Mouse (Mus musculus): ENCODE measurements around the gene Cd4. TPM values are rescaled to one million over a fixed set of nuclear protein-coding genes. Genes with fewer than 3 reads are reported as not detected.

The Cd4 gene
- polyA plus RNA-seq, 1 experiment = 3.5 TPM

DNA sequence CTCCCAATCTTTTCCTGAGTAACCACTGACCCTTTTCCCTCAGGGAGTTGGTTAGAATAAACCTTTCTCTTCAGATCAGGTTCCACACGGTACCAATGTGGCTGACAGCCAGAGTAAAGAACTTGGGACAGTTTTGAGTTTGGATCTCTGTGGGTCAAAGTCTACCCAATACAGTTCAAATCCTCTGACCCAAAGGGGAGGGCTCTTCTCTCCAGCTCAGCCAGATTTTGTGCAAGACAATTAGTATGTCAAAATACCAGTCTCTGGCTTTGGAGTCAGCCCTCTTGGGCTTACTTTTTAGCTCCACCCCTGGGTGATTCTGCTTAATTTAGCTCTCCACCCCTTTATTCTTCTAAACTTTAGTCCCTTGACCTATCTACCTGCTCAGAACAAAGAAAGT is 42.2 kb upstream of the Cd4 start:
- WGBS = 78% methylated on average over 1 of the region's 1 CpGs
- H3K27ac ChIP-seq (ENCODE audit: control insufficient read depth, insufficient read depth, low read depth, low read length, poor library complexity) = no peak overlapping the region
- no peak overlapping the region for H3K4me3 ChIP-seq (replicated peaks; ENCODE audit: control insufficient read depth, low read depth, low read length)
- H3K4me1 ChIP-seq (ENCODE audit: control insufficient read depth, insufficient read depth, low read length) = no peaks in the 10 kb centered on the region; the same call in 1 of the 2 replicates
- TF ChIP-seq CTCF (IDR thresholded peaks at IDR 0.05; ENCODE audit: control insufficient read depth, insufficient read depth, low read length) = no peak
- TF ChIP-seq POLR2A (IDR thresholded peaks at IDR 0.05; ENCODE audit: borderline replicate concordance, control insufficient read depth, low read depth, low read length) = no peak

DNA sequence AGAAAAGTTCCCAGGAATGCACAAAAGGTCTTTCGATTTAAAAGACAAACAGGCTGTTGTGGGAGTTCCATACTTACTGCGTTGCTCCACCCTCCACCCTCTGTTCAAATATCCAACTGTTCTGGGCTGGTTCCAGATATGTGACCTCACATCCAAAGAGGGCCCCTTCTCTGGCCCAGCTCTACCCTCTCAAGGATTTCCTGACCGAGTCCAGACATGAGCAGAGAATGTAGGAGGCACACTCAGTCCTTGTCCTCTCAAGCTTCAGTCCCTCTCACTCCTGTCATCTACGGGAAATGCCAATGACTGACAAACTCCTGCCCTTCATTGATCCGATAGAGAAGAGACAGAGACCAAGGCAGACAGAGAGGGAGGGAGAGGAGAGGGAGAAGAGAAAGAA is 37.9 kb upstream of the Cd4 start:
- Histone ChIP-seq H3K4me1 (ENCODE audit: control insufficient read depth, insufficient read depth, low read length) (no peaks in the 10 kb centered on the region; the same call in 1 of the 2 replicates), H3K4me3 (replicated peaks; ENCODE audit: control insufficient read depth, low read depth, low read length) (no peak overlapping the region), H3K27ac (ENCODE audit: control insufficient read depth, insufficient read depth, low read depth, low read length, poor library complexity) (no peak overlapping the region)
- no peak for TF ChIP-seq CTCF (IDR thresholded peaks at IDR 0.05; ENCODE audit: control insufficient read depth, insufficient read depth, low read length)
- no peak for TF ChIP-seq POLR2A (IDR thresholded peaks at IDR 0.05; ENCODE audit: borderline replicate concordance, control insufficient read depth, low read depth, low read length)
- 30% methylated on average over 5 of the region's 5 CpGs for WGBS

DNA sequence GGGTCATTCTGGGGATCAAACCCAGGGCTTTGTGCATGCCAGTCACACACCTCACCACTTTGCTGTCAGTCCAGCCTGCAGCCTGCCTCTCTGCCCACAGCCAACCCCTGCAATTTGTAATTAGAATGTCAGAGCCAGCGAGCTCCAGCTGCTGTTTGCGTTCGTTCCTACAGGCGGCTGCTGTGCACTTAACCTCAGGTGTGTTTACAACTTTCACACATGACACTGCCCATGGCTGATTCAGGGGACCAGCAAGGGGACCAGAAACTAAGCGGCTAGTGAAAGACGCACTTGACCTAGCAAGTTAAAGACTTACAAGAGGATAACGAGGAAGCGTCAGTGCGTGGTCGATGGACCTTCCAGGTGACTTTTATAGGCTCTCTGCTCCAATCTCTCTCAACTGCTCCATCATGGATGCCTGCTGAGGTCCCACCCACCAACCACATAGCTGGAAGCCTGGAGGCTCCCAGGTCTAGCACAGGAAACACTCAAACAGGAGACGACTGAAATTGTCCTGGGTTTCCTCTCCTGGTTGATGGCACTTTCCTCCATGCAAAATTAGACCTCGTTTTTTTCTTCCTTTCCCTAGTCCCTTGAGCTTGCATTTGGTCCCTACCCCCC is 37.3 kb upstream of the Cd4 start:
- H3K4me1 ChIP-seq (ENCODE audit: control insufficient read depth, insufficient read depth, low read length) = no peaks in the 10 kb centered on the region; the same call in 1 of the 2 replicates
- no peak overlapping the region for H3K4me3 ChIP-seq (replicated peaks; ENCODE audit: control insufficient read depth, low read depth, low read length)
- TF ChIP-seq POLR2A (IDR thresholded peaks at IDR 0.05; ENCODE audit: borderline replicate concordance, control insufficient read depth, low read depth, low read length) (no peak), CTCF (IDR thresholded peaks at IDR 0.05; ENCODE audit: control insufficient read depth, insufficient read depth, low read length) (no peak)
- no peak overlapping the region for H3K27ac ChIP-seq (ENCODE audit: control insufficient read depth, insufficient read depth, low read depth, low read length, poor library complexity)
- 60% methylated on average over 12 of the region's 12 CpGs for WGBS

DNA sequence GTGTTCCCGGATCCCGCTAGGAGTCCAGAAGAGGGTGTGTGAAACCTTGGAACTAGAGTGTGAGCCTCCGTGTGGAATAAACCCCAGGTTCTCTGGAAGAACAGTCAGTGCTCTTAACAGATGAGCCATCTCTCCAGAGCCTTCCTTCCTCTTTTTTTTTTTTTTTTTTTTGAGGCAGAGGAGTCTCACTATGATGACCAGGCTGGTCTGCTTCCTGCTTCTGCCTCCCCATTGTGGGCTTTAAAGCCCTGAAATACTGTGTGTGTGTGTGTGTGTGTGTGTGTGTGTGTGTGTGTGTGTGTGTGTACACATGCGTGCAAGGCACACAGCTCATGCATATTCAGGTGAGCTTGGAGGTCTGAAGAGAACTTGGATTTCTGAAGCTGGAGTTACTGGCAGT is 33.5 kb upstream of the Cd4 start:
- 28% methylated on average over 4 of the region's 4 CpGs for WGBS
- H3K27ac ChIP-seq (ENCODE audit: control insufficient read depth, insufficient read depth, low read depth, low read length, poor library complexity) = no peak overlapping the region
- TF ChIP-seq POLR2A (IDR thresholded peaks at IDR 0.05; ENCODE audit: borderline replicate concordance, control insufficient read depth, low read depth, low read length) = no peak
- no peak for TF ChIP-seq CTCF (IDR thresholded peaks at IDR 0.05; ENCODE audit: control insufficient read depth, insufficient read depth, low read length)
- H3K4me3 ChIP-seq (replicated peaks; ENCODE audit: control insufficient read depth, low read depth, low read length) = no peak overlapping the region
- H3K4me1 ChIP-seq (ENCODE audit: control insufficient read depth, insufficient read depth, low read length) = no peaks in the 10 kb centered on the region; the same call in 1 of the 2 replicates

DNA sequence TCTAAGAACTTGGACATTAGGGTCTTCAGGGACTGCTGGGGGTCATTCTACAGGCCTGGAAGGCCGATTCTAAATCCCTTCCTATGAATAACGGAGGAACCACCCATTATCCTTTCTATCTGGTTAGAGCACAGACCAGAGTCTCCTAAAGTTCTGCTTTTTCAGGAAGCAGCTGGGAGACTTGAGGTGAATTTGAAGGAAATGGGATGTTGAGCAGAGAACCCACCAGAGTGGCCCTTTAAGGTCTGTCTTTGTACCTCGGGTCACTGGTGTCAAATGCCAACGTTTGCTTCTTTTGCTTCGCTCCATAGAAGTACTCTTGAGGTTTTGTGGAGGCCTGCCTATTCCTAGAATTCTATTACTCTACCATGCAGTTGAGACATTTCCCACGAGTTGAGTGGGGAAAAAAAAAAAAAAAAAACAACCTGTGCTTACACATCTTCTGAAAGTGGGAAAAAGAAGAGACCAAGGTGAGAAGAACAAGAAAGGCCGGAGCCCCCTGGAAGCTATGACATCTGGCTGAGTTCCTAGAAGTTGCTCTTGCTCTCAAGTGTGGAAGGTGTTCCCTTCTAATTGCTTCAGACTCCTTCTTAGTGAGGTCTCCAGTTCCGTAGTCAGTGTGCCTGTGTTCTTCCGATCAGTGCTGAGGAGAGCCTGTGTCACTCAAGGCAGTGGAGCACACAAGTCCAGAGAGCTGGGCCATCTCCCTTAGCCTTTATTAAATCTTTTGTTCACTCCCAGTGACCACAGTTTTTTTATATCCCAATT is 32.5 kb upstream of the Cd4 start:
- WGBS = 43% methylated on average over 9 of the region's 9 CpGs
- TF ChIP-seq POLR2A (IDR thresholded peaks at IDR 0.05; ENCODE audit: borderline replicate concordance, control insufficient read depth, low read depth, low read length) (no peak), CTCF (IDR thresholded peaks at IDR 0.05; ENCODE audit: control insufficient read depth, insufficient read depth, low read length) (no peak)
- no peak overlapping the region for H3K4me3 ChIP-seq (replicated peaks; ENCODE audit: control insufficient read depth, low read depth, low read length)
- no peaks in the 10 kb centered on the region; the same call in 1 of the 2 replicates for H3K4me1 ChIP-seq (ENCODE audit: control insufficient read depth, insufficient read depth, low read length)
- H3K27ac ChIP-seq (ENCODE audit: control insufficient read depth, insufficient read depth, low read depth, low read length, poor library complexity) = no peak overlapping the region

DNA sequence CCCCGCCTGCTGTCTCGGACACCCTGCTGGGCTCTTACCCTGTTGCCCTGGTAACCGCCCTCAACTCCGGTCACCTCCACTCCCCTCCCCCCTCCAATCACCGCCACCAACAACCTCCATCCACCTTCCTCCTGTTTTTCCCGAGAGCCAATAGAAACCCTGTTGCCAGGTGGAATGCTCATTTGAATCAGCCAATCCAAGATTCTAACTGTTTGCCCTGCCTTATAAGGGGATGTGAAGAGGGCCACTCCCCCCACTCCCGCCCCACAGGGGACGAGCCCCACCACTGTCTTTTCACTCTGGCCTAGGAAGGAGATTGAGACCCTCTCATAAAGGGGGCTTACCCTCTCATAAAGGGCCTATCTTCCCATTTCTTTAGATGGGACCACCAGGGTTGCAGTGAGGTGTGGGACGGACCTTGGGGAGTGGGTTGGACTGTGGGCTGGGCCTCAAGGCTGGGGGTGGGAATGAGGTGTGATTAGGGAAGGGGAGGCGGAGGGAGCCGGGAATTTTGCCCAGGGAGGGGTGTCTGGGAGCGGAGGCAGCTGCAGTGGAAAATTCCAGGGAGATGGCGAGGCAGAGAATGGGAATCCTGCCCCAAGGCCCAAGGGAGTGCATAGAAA is 31.8 kb upstream of the Cd4 start, which contains the start of gene Ptms:
Ptms (minus strand) TSS at position 409 of the 623 bp plus-strand sequence.
- H3K4me1 ChIP-seq (ENCODE audit: control insufficient read depth, insufficient read depth, low read length) = no peaks in the 10 kb centered on the region; the same call in 1 of the 2 replicates
- H3K27ac ChIP-seq (ENCODE audit: control insufficient read depth, insufficient read depth, low read depth, low read length, poor library complexity) = no peak within 1 kb of the TSS
- WGBS = 22% methylated on average over 13 of the region's 13 CpGs
- TF ChIP-seq CTCF (IDR thresholded peaks at IDR 0.05; ENCODE audit: control insufficient read depth, insufficient read depth, low read length) (no peak), POLR2A (IDR thresholded peaks at IDR 0.05; ENCODE audit: borderline replicate concordance, control insufficient read depth, low read depth, low read length) (no peak)
- H3K4me3 ChIP-seq (replicated peaks; ENCODE audit: control insufficient read depth, low read depth, low read length) = no peak within 1 kb of the TSS

DNA sequence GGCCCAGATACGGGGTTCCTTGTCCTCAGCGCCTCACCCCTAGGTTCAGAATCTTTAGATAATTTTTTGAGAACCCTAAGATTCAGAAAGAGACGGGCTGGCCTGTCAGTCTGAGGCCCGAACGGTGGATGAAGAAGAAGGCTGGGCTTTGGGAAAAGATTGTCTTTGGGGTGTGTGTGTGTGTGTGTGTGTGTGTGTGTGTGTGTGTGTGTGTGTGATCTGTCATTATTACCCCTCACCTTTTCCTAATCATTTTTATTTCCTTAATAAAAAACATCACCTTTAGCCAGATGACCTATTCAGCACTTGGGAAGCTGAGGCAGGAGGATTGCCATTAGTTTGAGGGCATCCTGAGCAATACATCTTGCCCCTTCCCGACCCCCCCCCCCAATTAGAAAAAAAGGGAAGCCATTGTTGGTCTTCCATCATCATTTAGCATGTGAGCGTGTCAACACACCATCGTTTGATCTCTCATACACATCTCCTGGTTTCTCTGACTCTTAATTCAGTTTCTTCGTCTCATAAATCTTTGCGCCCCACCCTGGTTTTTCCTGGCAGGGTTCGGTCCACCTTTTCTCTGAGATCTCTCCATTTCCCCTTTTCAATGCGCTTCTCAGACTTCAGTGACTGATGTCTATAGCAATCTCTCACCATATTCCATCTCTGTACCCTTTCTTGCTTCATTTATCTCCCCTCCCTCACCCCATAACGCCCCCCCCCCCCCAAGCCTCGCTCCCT is 31.0 kb upstream of the Cd4 start:
- no peaks in the 10 kb centered on the region; the same call in 1 of the 2 replicates for H3K4me1 ChIP-seq (ENCODE audit: control insufficient read depth, insufficient read depth, low read length)
- 24% methylated on average over 14 of the region's 14 CpGs for WGBS

More for the DNA sequence above, 31.0 kb upstream of the Cd4 start:
- Histone ChIP-seq H3K4me3 (replicated peaks; ENCODE audit: control insufficient read depth, low read depth, low read length) (no peak overlapping the region), H3K27ac (ENCODE audit: control insufficient read depth, insufficient read depth, low read depth, low read length, poor library complexity) (no peak overlapping the region)
- TF ChIP-seq POLR2A (IDR thresholded peaks at IDR 0.05; ENCODE audit: borderline replicate concordance, control insufficient read depth, low read depth, low read length) = no peak
- TF ChIP-seq CTCF (IDR thresholded peaks at IDR 0.05; ENCODE audit: control insufficient read depth, insufficient read depth, low read length) = no peak
